23 mouse cellular contexts compared by ENCODE assay signal in the genomic region with DNA sequence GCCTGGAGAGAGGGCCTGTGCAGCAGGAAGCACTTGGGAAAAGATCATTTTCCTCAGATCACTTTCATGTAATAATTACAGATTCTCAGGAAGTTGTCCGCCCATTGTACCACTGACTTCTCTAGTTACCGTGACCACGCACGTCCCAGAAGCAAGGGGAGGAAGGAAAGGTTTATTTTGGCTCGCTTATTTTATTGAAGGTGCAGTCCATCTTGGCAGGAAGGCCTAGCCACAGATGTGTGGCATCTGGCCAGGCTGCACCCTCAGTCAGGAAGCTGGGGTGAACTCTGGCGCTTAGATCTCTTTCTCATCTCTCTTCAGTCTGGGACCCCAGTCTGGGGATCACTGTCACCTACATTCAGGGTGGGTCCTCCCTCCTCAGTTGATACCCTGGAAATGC. TPM values are rescaled to one million over a fixed set of nuclear protein-coding genes. Genes with fewer than 3 reads are reported as not detected.
"Had no signal": no experiment of that assay in that cellular context is flagged by ENCODE, and none has a peak within 500 bp of the region (broad histone marks: within the 10 kb centered on the region; RNA-seq: fewer than 3 reads in every experiment).

No protein-coding gene starts in this region.

- H3K36me3 ChIP-seq: limb, embryonic 13.5 days; liver, embryonic 15.5 days; lung, embryonic 15.5 days; midbrain, embryonic 15.5 days; neural tube, embryonic 12.5 days had no signal

- H3K9me3 ChIP-seq: liver, embryonic 15.5 days; lung, embryonic 15.5 days; midbrain, embryonic 15.5 days had no signal

- H3K27me3 ChIP-seq: midbrain, embryonic 15.5 days had no signal

- H3K4me3 ChIP-seq: limb, embryonic 13.5 days; liver, embryonic 15.5 days; lung, embryonic 15.5 days; midbrain, embryonic 15.5 days; neural tube, embryonic 12.5 days had no signal

- H3K27ac ChIP-seq: kidney, postnatal 0 days; limb, embryonic 13.5 days; liver, embryonic 15.5 days; lung, embryonic 15.5 days; macrophage; midbrain, embryonic 15.5 days; neural tube, embryonic 12.5 days had no signal

- ATAC-seq: midbrain, embryonic 15.5 days had no signal

- DNase-seq: kidney, adult 11 months; kidney, adult 9 months; kidney, postnatal 36 days; layer of hippocampus, adult 9-11 months; layer of hippocampus, postnatal 36 days; retina, postnatal 1 day; right cerebral cortex, postnatal 25 days; thymus, postnatal 36 days had no signal

- H3K4me1 ChIP-seq: lung, embryonic 15.5 days; midbrain, embryonic 15.5 days; neural tube, embryonic 12.5 days had no signal

RNA-seq across cellular contexts. Expression of a gene that starts 4.2 kb away (rescaled TPM):
- total RNA-seq: left cerebral cortex, postnatal 36 days; monocyte, adult 5-6 weeks; neutrophil, adult 5-6 weeks had no signal
- polyA plus RNA-seq: limb, embryonic 13.5 days; liver, embryonic 11.5 days; liver, embryonic 15.5 days; macrophage; midbrain, embryonic 15.5 days; neural tube, embryonic 12.5 days; small intestine, adult 2 months; stomach, embryonic 16.5 days had no signal

RNA-seq across cellular contexts. Expression of a gene that starts 23.8 kb away (rescaled TPM):
- total RNA-seq: layer of hippocampus, adult 18-20 months; layer of hippocampus, postnatal 36 days; left cerebral cortex, postnatal 36 days; monocyte, adult 5-6 weeks; neutrophil, adult 5-6 weeks had no signal
- polyA plus RNA-seq: liver, embryonic 15.5 days; lung, embryonic 15.5 days; macrophage; small intestine, adult 2 months; stomach, embryonic 16.5 days; thymus, postnatal 0 days had no signal

RNA-seq across cellular contexts. Expression of a gene that starts 27.5 kb away (rescaled TPM):
- total RNA-seq: layer of hippocampus, adult 18-20 months; layer of hippocampus, postnatal 36 days; left cerebral cortex, postnatal 36 days; monocyte, adult 5-6 weeks; neutrophil, adult 5-6 weeks had no signal
- polyA plus RNA-seq: kidney, postnatal 0 days; liver, embryonic 11.5 days; liver, embryonic 15.5 days; lung, embryonic 15.5 days; macrophage; small intestine, adult 2 months; stomach, embryonic 16.5 days; thymus, postnatal 0 days had no signal
